Mouse (Mus musculus): ENCODE measurements around the gene Map3k10. TPM values are rescaled to one million over a fixed set of nuclear protein-coding genes. Genes with fewer than 3 reads are reported as not detected.

Map3k10 gene
- polyA plus RNA-seq (2014; fragmentation: Nextera tagmentation; extraction: Ambion mirVana), result 4.8 and 5.6 TPM in 2 replicates

DNA sequence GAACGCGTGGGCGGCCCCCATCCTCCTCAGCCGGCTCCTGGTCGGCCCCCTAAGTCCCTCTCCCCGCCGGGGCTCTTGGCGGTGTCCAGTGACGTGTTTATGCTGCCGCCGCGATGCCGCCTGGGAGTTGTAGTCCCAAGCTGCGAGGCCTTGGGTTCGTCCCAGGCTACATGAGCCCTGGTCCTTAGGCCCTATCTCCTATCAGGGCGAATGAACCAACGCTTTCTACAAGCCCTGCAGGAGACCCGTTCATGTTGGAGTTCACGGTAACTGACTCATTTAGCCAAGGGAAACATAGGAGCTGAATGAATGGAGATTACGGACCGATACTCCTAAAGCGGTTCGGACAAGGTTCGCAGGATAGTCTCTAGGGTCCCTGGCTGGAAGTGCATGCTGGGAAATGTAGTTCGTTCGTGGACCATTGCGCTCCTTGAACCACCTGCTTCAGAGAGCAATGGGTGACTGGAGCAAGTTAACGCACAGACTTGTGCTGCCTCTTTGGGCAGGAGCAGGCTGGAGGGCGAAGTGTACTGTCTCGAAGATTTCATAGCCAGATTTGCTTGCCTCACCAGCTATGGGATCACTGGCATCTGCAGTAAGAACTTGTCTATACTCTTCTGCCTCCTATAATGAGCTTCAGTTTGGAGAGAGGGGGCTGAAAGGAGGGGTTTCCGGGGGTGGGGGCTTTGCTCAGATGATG lies at the start of gene Map3k10:
TSS of gene Map3k10 (minus strand) at position 77 of the 700 bp plus-strand sequence.
- Histone ChIP-seq H3K4me3 (ENCODE audit: low read depth, low read length) (peak within 1 kb of the TSS; percentile 80), H3K4me2 (peak within 1 kb of the TSS; percentile 100), H3K36me3 (ENCODE audit: control insufficient read depth, insufficient read depth, low read length) (no peaks in the 10 kb centered on the region), H3K9me3 (ENCODE audit: control insufficient read depth, low read length) (no peaks in the 10 kb centered on the region), H3K27me3 (replicated peaks; ENCODE audit: control insufficient read depth, insufficient read depth, low read length) (no peaks in the 10 kb centered on the region), H3K9ac (ENCODE audit: low read depth, low read length) (peak within 1 kb of the TSS; percentile 68), H3K27ac (ENCODE audit: low read depth, low read length) (peak within 1 kb of the TSS; percentile 30), H3K4me1 (replicated peaks; ENCODE audit: control insufficient read depth, insufficient read depth, low read length) (peaks cover 9% of the 10 kb centered on the region)
- ATAC-seq (replicated peaks; ENCODE audit: low FRiP score) (peak; percentile 98), DNase-seq (ENCODE audit: low spot score) (peak; percentile 97)
- WGBS, result 1% methylated on average over 31 of the region's 31 CpGs

DNA sequence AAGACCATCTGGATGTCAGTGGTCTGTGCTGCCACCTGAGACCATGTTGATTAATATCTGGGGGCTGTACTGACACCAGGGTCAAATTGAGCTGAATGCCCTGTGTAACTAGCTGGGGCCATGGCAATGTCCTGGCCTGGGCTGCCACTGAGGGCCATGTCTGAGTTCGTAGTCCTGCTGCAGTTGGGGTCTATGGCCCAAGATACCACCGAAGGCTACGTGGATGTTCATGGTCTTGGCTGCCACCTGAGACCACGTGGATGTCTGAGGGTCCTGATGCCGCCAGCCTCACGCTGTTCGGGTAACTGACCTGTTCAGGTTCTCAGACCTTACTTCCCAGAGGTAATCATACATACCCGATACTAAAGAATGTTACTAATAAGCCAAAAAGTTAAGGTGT lies 47.6 kb upstream of the Map3k10 start:
- DNase-seq (ENCODE audit: low spot score), result no peak
- WGBS, result 78% methylated on average over 8 of the region's 8 CpGs
- Histone ChIP-seq H3K27me3 (replicated peaks; ENCODE audit: control insufficient read depth, insufficient read depth, low read length) (no peaks in the 10 kb centered on the region), H3K4me3 (ENCODE audit: low read depth, low read length) (no peak overlapping the region), H3K36me3 (ENCODE audit: control insufficient read depth, insufficient read depth, low read length) (no peaks in the 10 kb centered on the region), H3K4me1 (replicated peaks; ENCODE audit: control insufficient read depth, insufficient read depth, low read length) (no peaks in the 10 kb centered on the region), H3K4me2 (no peak overlapping the region), H3K9ac (ENCODE audit: low read depth, low read length) (no peak overlapping the region), H3K9me3 (ENCODE audit: control insufficient read depth, low read length) (no peaks in the 10 kb centered on the region), H3K27ac (ENCODE audit: low read depth, low read length) (no peak overlapping the region)
- no peak for ATAC-seq (replicated peaks; ENCODE audit: low FRiP score)

DNA sequence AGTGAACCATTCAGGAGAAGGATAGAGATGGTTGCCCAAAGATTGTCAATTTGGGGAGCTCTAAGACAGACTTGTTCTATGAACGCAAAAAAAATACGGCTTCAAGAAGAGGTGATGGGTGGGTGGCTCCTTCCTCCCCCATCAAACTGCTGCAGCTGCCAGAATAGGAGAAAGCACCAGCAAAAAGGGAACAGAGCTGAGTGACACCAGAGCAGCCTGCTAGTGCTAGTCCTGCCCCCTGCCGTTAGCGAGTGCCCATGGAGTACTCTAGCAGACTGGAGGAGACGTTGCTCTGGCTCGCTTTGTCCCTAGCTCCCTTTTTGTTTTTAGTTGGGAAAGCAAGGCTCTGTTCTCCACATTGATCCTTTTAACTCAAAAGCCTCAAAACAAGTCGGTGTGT lies 36.0 kb upstream of the Map3k10 start:
- Histone ChIP-seq H3K4me1 (replicated peaks; ENCODE audit: control insufficient read depth, insufficient read depth, low read length) (no peaks in the 10 kb centered on the region), H3K4me2 (no peak overlapping the region), H3K36me3 (ENCODE audit: control insufficient read depth, insufficient read depth, low read length) (no peaks in the 10 kb centered on the region), H3K4me3 (ENCODE audit: low read depth, low read length) (no peak overlapping the region), H3K27me3 (replicated peaks; ENCODE audit: control insufficient read depth, insufficient read depth, low read length) (no peaks in the 10 kb centered on the region), H3K27ac (ENCODE audit: low read depth, low read length) (no peak overlapping the region), H3K9me3 (ENCODE audit: control insufficient read depth, low read length) (peaks cover 6% of the 10 kb centered on the region; the same call in 1 of the 2 replicates), H3K9ac (ENCODE audit: low read depth, low read length) (no peak overlapping the region)
- WGBS, result 84% methylated on average over 7 of the region's 7 CpGs
- DNase-seq (ENCODE audit: low spot score) (no peak), ATAC-seq (replicated peaks; ENCODE audit: low FRiP score) (no peak)

DNA sequence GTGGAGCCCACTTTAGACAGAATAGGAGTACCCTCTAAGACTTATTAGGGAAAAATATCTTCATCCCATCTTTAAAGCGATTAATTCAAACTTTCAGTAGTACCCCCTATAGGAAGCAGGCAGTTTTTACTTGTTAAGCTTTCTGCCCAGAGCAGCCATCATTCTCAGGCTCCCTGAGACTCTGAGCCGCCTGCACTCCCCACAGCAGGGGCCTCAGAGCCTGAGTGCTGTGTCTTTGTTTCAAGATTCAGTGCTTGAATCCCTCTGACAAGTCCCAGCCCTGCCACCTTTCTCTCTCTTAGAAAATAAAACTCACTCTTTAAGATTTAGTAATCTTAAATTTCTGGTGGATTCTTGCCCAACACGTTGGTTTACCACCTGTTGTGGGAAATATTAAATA lies 22.3 kb upstream of the Map3k10 start:
- no peak for ATAC-seq (replicated peaks; ENCODE audit: low FRiP score)
- H3K36me3 ChIP-seq (ENCODE audit: control insufficient read depth, insufficient read depth, low read length), result no peaks in the 10 kb centered on the region
- H3K4me2 ChIP-seq, result no peak overlapping the region
- no peaks in the 10 kb centered on the region for H3K27me3 ChIP-seq (replicated peaks; ENCODE audit: control insufficient read depth, insufficient read depth, low read length)
- no peaks in the 10 kb centered on the region for H3K4me1 ChIP-seq (replicated peaks; ENCODE audit: control insufficient read depth, insufficient read depth, low read length)
- DNase-seq (ENCODE audit: low spot score), result no peak
- H3K4me3 ChIP-seq (ENCODE audit: low read depth, low read length), result no peak overlapping the region
- no peak overlapping the region for H3K27ac ChIP-seq (ENCODE audit: low read depth, low read length)
- H3K9ac ChIP-seq (ENCODE audit: low read depth, low read length), result no peak overlapping the region
- no peaks in the 10 kb centered on the region for H3K9me3 ChIP-seq (ENCODE audit: control insufficient read depth, low read length)
- WGBS, result 50% methylated on average over 3 of the region's 3 CpGs

DNA sequence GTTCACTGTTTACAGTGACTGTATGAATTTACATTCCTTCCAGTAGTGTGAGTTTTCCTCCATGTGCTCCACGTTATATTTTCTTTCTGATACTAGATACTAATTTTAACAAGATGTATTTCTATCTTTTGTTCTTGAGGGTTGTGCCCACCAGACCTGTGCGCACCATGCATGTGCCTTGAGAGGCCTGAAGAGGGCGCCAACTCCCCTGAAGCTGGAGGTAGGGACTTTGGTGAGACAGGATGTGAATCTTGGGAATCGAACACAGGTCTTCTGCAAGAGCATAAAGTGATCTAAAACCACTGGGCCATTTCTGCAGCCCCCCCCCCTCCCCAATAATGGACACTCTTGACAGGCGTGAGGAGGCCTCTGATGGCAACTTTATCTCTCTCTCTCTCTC lies 16.7 kb upstream of the Map3k10 start:
- Histone ChIP-seq H3K9me3 (ENCODE audit: control insufficient read depth, low read length) (no peaks in the 10 kb centered on the region), H3K27ac (ENCODE audit: low read depth, low read length) (no peak overlapping the region), H3K4me1 (replicated peaks; ENCODE audit: control insufficient read depth, insufficient read depth, low read length) (peaks cover 4% of the 10 kb centered on the region; the same call in 1 of the 2 replicates), H3K9ac (ENCODE audit: low read depth, low read length) (no peak overlapping the region), H3K4me2 (no peak overlapping the region), H3K27me3 (replicated peaks; ENCODE audit: control insufficient read depth, insufficient read depth, low read length) (no peaks in the 10 kb centered on the region), H3K36me3 (ENCODE audit: control insufficient read depth, insufficient read depth, low read length) (no peaks in the 10 kb centered on the region), H3K4me3 (ENCODE audit: low read depth, low read length) (no peak overlapping the region)
- ATAC-seq (replicated peaks; ENCODE audit: low FRiP score), result no peak
- 39% methylated on average over 5 of the region's 5 CpGs for WGBS
- DNase-seq (ENCODE audit: low spot score), result no peak

DNA sequence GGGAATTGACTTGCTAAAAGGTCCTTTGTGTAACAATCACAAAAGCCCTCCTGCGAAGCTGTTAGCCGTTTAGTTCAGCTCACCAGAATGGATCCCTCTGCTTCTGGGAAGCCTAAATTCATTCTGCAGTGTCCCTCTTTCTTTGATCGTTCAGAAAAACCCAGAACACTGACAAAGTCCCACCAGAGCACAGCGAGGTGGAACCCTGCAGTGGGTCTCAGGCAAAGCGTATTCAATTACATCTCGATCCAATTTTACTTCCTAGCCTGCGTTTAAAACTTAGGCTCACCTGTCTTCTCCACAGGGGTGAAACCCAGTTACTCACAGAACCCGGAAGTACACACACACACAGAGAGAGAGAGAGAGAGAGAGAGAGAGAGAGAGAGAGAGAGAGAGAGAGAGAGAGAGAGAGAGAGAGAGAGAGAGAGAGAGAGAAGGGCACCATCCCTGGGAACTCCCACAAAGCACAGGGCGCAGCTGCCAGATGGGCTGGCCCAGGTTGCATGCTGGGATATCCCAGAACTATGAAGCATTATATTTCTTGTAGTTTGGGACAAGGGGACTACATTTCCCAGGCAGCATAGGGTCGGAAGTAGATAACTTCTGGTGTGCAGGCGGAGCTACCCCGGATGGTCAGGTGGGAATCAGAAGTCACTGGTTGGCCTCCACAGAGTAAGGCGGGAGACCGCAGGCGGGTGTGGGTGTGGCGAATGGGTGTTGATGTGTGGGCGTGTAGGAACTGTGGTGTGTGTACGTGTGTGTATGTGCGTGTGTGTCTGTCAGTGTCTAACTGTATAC lies 14.6 kb upstream of the Map3k10 start, which contains the start of gene Zfp607b:
TSS of gene Zfp607b (plus strand) at position 526 of the 798 bp plus-strand sequence.
- under 1% methylated on average over 19 of the region's 19 CpGs for WGBS
- Histone ChIP-seq H3K4me2 (peak within 1 kb of the TSS; percentile 92), H3K4me3 (ENCODE audit: low read depth, low read length) (peak within 1 kb of the TSS; percentile 60), H3K9ac (ENCODE audit: low read depth, low read length) (peak within 1 kb of the TSS; percentile 83), H3K36me3 (ENCODE audit: control insufficient read depth, insufficient read depth, low read length) (no peaks in the 10 kb centered on the region), H3K9me3 (ENCODE audit: control insufficient read depth, low read length) (no peaks in the 10 kb centered on the region), H3K27me3 (replicated peaks; ENCODE audit: control insufficient read depth, insufficient read depth, low read length) (no peaks in the 10 kb centered on the region), H3K4me1 (replicated peaks; ENCODE audit: control insufficient read depth, insufficient read depth, low read length) (peaks cover 4% of the 10 kb centered on the region; the same call in 1 of the 2 replicates), H3K27ac (ENCODE audit: low read depth, low read length) (peak within 1 kb of the TSS; percentile 48; the same call in 1 of the 2 replicates)
- ATAC-seq (replicated peaks; ENCODE audit: low FRiP score) (peak; percentile 99), DNase-seq (ENCODE audit: low spot score) (peak; percentile 89)

DNA sequence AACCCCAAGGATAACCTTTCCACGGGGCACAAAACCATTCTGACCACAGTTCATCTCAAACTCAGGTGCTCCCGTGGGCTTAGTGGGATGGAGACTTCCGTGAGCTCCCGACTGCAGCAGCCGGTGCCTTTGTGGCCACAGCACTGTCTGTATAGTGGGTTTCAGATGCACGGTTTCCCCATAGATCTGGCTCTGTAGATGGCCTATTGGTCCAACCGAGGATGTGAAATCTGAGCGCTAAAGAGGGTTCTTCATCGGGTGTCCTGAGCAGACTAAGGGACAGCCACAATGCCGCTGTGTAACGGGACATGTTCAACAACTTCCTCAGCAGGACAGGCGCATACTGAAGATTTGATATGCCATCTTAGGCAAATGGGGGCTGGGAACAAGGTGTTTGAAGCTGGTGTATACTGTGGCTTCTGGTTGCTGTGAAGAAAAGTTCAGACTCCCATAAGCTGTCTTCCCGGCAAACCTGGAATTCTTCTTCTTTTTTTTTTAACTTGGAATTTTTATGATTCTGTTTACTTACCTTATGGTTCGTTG lies 13.9 kb upstream of the Map3k10 start:
- WGBS, result 31% methylated on average over 14 of the region's 14 CpGs
- Histone ChIP-seq H3K4me2 (peak overlapping the region; percentile 92), H3K36me3 (ENCODE audit: control insufficient read depth, insufficient read depth, low read length) (no peaks in the 10 kb centered on the region), H3K9ac (ENCODE audit: low read depth, low read length) (peak overlapping the region; percentile 83), H3K27ac (ENCODE audit: low read depth, low read length) (peak overlapping the region; percentile 48; the same call in 1 of the 2 replicates), H3K4me1 (replicated peaks; ENCODE audit: control insufficient read depth, insufficient read depth, low read length) (peaks cover 4% of the 10 kb centered on the region; the same call in 1 of the 2 replicates), H3K9me3 (ENCODE audit: control insufficient read depth, low read length) (no peaks in the 10 kb centered on the region), H3K27me3 (replicated peaks; ENCODE audit: control insufficient read depth, insufficient read depth, low read length) (no peaks in the 10 kb centered on the region), H3K4me3 (ENCODE audit: low read depth, low read length) (peak overlapping the region; percentile 60)
- no peak for ATAC-seq (replicated peaks; ENCODE audit: low FRiP score)
- DNase-seq (ENCODE audit: low spot score), result no peak

DNA sequence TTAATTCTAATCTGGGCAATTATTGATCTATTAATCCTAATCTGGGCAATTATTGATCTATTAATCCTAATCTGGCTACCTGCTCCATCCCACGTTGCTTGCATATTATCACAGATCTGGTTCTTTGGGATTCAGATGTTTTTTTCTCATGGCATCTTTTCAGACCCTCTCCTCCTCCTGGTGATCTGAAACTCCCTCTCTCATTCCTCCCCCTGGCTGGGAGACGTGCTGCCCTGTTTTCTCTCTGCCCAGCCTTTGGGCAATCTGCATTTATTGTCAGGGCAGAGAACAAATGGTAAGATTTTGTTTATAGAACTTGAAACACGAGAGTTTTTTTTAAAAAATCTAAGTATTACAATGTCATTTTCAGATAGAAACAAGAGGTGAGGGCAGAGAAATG lies 13.4 kb upstream of the Map3k10 start:
- DNase-seq (ENCODE audit: low spot score) (no peak), ATAC-seq (replicated peaks; ENCODE audit: low FRiP score) (no peak)
- WGBS, result 68% methylated on average over 3 of the region's 3 CpGs
- Histone ChIP-seq H3K9ac (ENCODE audit: low read depth, low read length) (0 out of 2 replicates have a peak overlapping the region, but pooled peaks have one; percentile 9), H3K27ac (ENCODE audit: low read depth, low read length) (no peak overlapping the region), H3K4me3 (ENCODE audit: low read depth, low read length) (peak overlapping the region; percentile 60; the same call in 1 of the 2 replicates), H3K36me3 (ENCODE audit: control insufficient read depth, insufficient read depth, low read length) (no peaks in the 10 kb centered on the region), H3K27me3 (replicated peaks; ENCODE audit: control insufficient read depth, insufficient read depth, low read length) (no peaks in the 10 kb centered on the region), H3K4me2 (peak overlapping the region; percentile 92), H3K4me1 (replicated peaks; ENCODE audit: control insufficient read depth, insufficient read depth, low read length) (peaks cover 4% of the 10 kb centered on the region; the same call in 1 of the 2 replicates), H3K9me3 (ENCODE audit: control insufficient read depth, low read length) (no peaks in the 10 kb centered on the region)
